Mouse (Mus musculus): ENCODE measurements around the gene Vpreb2. TPM values are rescaled to one million over a fixed set of nuclear protein-coding genes. Genes with fewer than 3 reads are reported as not detected.
A peak's percentile ranks its signal among the peaks of the same experiment; 100 is the strongest.
"Not testable (repeated sequence)": the region's sequence is repeated elsewhere in the genome, so short reads cannot be mapped to it uniquely, and the experiment has no call there.

Vpreb2 gene
- polyA plus RNA-seq, 1 experiment, result not detected

- Histone ChIP-seq H3K4me1 (ENCODE audit: control insufficient read depth, insufficient read depth, low read length) (no peaks in the 10 kb centered on the region), H3K27me3 (replicated peaks; ENCODE audit: control insufficient read depth, insufficient read depth, low read length) (no peaks in the 10 kb centered on the region; the same call in 1 of the 2 replicates), H3K4me3 (ENCODE audit: insufficient read depth, low read depth, low read length) (no peak overlapping the region), H3K27ac (ENCODE audit: insufficient read depth, low read depth, low read length) (no peak overlapping the region), H3K36me3 (ENCODE audit: control insufficient read depth, insufficient read depth, low read length) (no peaks in the 10 kb centered on the region)
- TF ChIP-seq CTCF (conservative IDR thresholded peaks at IDR 0.05; ENCODE audit: insufficient read depth, insufficient read length, low read depth, low read length), result no peak
- TF ChIP-seq POLR2A (IDR thresholded peaks at IDR 0.05; ENCODE audit: low read depth, low read length), result no peak
- WGBS, result 80% methylated on average over 7 of the region's 7 CpGs
- DNase-seq, result no peak
Measured at GRCm38 (mm10) chr16:17962091-17962490, 18.1 kb upstream of the Vpreb2 start.

GRCm38 (mm10) chr16:17971853-17972252, 8.4 kb upstream of the Vpreb2 start:
- Histone ChIP-seq H3K4me1 (ENCODE audit: control insufficient read depth, insufficient read depth, low read length) (no peaks in the 10 kb centered on the region), H3K27me3 (replicated peaks; ENCODE audit: control insufficient read depth, insufficient read depth, low read length) (no peaks in the 10 kb centered on the region), H3K36me3 (ENCODE audit: control insufficient read depth, insufficient read depth, low read length) (no peaks in the 10 kb centered on the region), H3K27ac (ENCODE audit: insufficient read depth, low read depth, low read length) (no peak overlapping the region), H3K4me3 (ENCODE audit: insufficient read depth, low read depth, low read length) (no peak overlapping the region)
- TF ChIP-seq POLR2A (IDR thresholded peaks at IDR 0.05; ENCODE audit: low read depth, low read length) (no peak), CTCF (conservative IDR thresholded peaks at IDR 0.05; ENCODE audit: insufficient read depth, insufficient read length, low read depth, low read length) (no peak)
- no peak for DNase-seq
- 72% methylated on average over 5 of the region's 5 CpGs for WGBS

GRCm38 (mm10) chr16:17977840-17978239, 2.4 kb upstream of the Vpreb2 start:
- H3K27me3 ChIP-seq (replicated peaks; ENCODE audit: control insufficient read depth, insufficient read depth, low read length); H3K27ac ChIP-seq (ENCODE audit: insufficient read depth, low read depth, low read length); H3K4me1 ChIP-seq (ENCODE audit: control insufficient read depth, insufficient read depth, low read length); H3K4me3 ChIP-seq (ENCODE audit: insufficient read depth, low read depth, low read length); DNase-seq; H3K36me3 ChIP-seq (ENCODE audit: control insufficient read depth, insufficient read depth, low read length): not testable (repeated sequence)
- WGBS, result 74% methylated on average over 7 of the region's 7 CpGs

- H3K36me3 ChIP-seq (ENCODE audit: control insufficient read depth, insufficient read depth, low read length), result no peaks in the 10 kb centered on the region
- no peaks in the 10 kb centered on the region; the same call in 1 of the 2 replicates for H3K27me3 ChIP-seq (replicated peaks; ENCODE audit: control insufficient read depth, insufficient read depth, low read length)
- H3K4me3 ChIP-seq (ENCODE audit: insufficient read depth, low read depth, low read length), result no peak overlapping the region
- TF ChIP-seq CTCF (conservative IDR thresholded peaks at IDR 0.05; ENCODE audit: insufficient read depth, insufficient read length, low read depth, low read length), result no peak
- TF ChIP-seq POLR2A (IDR thresholded peaks at IDR 0.05; ENCODE audit: low read depth, low read length), result no peak
- H3K27ac ChIP-seq (ENCODE audit: insufficient read depth, low read depth, low read length), result no peak overlapping the region
- no peaks in the 10 kb centered on the region for H3K4me1 ChIP-seq (ENCODE audit: control insufficient read depth, insufficient read depth, low read length)
- no peak for DNase-seq
- 88% methylated on average over 2 of the region's 2 CpGs for WGBS
Measured at GRCm38 (mm10) chr16:17983201-17983600, 3.0 kb downstream of the Vpreb2 start.

- no peaks in the 10 kb centered on the region for H3K36me3 ChIP-seq (ENCODE audit: control insufficient read depth, insufficient read depth, low read length)
- H3K27ac ChIP-seq (ENCODE audit: insufficient read depth, low read depth, low read length), result no peak overlapping the region
- no peak overlapping the region for H3K4me3 ChIP-seq (ENCODE audit: insufficient read depth, low read depth, low read length)
- 57% methylated on average over 5 of the region's 5 CpGs for WGBS
- no peaks in the 10 kb centered on the region for H3K27me3 ChIP-seq (replicated peaks; ENCODE audit: control insufficient read depth, insufficient read depth, low read length)
- no peaks in the 10 kb centered on the region for H3K4me1 ChIP-seq (ENCODE audit: control insufficient read depth, insufficient read depth, low read length)
- no peak for TF ChIP-seq CTCF (conservative IDR thresholded peaks at IDR 0.05; ENCODE audit: insufficient read depth, insufficient read length, low read depth, low read length)
- no peak for TF ChIP-seq POLR2A (IDR thresholded peaks at IDR 0.05; ENCODE audit: low read depth, low read length)
- no peak for DNase-seq
Measured at GRCm38 (mm10) chr16:17984231-17984630, 4.0 kb downstream of the Vpreb2 start.

GRCm38 (mm10) chr16:17985078-17985477, 4.8 kb downstream of the Vpreb2 start:
- no peaks in the 10 kb centered on the region for H3K36me3 ChIP-seq (ENCODE audit: control insufficient read depth, insufficient read depth, low read length)

GRCm38 (mm10) chr16:17986456-17987132, 6.4 kb downstream of the Vpreb2 start:
- TF ChIP-seq CTCF (conservative IDR thresholded peaks at IDR 0.05; ENCODE audit: insufficient read depth, insufficient read length, low read depth, low read length) (peak; percentile 72), POLR2A (IDR thresholded peaks at IDR 0.05; ENCODE audit: low read depth, low read length) (no peak)
- no peaks in the 10 kb centered on the region for H3K4me1 ChIP-seq (ENCODE audit: control insufficient read depth, insufficient read depth, low read length)
- no peaks in the 10 kb centered on the region for H3K27me3 ChIP-seq (replicated peaks; ENCODE audit: control insufficient read depth, insufficient read depth, low read length)
- no peak overlapping the region for H3K27ac ChIP-seq (ENCODE audit: insufficient read depth, low read depth, low read length)
- no peaks in the 10 kb centered on the region for H3K36me3 ChIP-seq (ENCODE audit: control insufficient read depth, insufficient read depth, low read length)
- 48% methylated on average over 10 of the region's 10 CpGs for WGBS
- H3K4me3 ChIP-seq (ENCODE audit: insufficient read depth, low read depth, low read length), result no peak overlapping the region
- DNase-seq, result peak; percentile 57

More at GRCm38 (mm10) chr16:17985078-17985477, 4.8 kb downstream of the Vpreb2 start:
- H3K27ac ChIP-seq (ENCODE audit: insufficient read depth, low read depth, low read length), result no peak overlapping the region
- TF ChIP-seq POLR2A (IDR thresholded peaks at IDR 0.05; ENCODE audit: low read depth, low read length) (no peak), CTCF (conservative IDR thresholded peaks at IDR 0.05; ENCODE audit: insufficient read depth, insufficient read length, low read depth, low read length) (no peak)
- 69% methylated on average over 5 of the region's 5 CpGs for WGBS
- H3K4me3 ChIP-seq (ENCODE audit: insufficient read depth, low read depth, low read length), result no peak overlapping the region
- no peaks in the 10 kb centered on the region for H3K27me3 ChIP-seq (replicated peaks; ENCODE audit: control insufficient read depth, insufficient read depth, low read length)
- no peaks in the 10 kb centered on the region for H3K4me1 ChIP-seq (ENCODE audit: control insufficient read depth, insufficient read depth, low read length)
- DNase-seq, result no peak

Data from kidney, adult 2 months (tissue).